Mouse (Mus musculus): ENCODE results near the gene Bcl2a1b. TPM values are rescaled to one million over a fixed set of nuclear protein-coding genes. Genes with fewer than 3 reads are reported as not detected.
"Not testable (repeated sequence)": the region's sequence is repeated elsewhere in the genome, so short reads cannot be mapped to it uniquely, and the experiment has no call there.

Gene Bcl2a1b
- total RNA-seq, 2 experiments from 2014 or later, result not detected

DNA sequence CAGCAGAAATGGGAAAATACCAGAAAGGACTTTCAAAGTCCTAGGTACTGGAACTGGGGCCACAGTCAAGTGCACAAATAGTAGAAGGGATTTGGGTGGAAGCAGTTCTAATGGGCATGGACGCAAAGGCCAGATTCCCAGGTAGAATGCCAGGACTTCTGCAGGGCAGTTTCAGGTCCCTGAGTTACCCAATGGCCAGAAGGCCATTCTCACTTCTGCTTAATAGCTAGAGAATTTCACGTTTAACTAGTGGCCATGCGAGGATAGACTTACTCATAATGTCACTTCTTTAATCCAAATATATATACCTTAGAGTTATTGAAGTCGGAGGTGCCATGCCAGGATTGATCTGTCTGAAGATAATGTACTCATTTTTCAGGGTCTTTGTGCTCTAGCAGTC lies 38.1 kb downstream of the Bcl2a1b start:
- ATAC-seq (replicated peaks; ENCODE audit: low FRiP score, low TSS enrichment, poor library complexity, severe bottlenecking), result not testable (repeated sequence)

DNA sequence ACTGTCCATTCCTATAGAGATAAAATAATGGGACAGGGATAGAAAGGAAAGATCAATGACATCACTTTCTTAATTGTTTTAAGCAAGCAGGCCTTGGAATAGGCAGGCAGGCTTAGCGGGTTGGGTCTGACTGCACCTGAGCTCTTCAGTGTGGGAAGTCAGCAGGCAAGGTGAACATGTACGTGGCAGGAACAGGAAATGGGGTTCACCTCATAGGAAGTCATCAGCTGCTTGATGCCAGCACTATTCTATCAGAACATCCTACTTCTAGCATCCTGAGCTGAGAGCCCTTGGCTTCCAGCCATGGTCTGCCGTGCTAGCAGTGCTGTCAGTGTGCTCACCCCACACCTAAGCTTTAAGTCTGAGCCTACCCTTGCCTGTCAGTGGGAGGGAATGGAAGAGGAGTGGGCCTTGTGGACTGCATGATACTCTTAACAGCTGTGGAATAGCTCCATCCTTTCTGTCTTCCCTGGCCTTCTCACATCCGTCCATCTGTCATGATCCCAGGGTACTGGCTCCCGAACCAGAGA lies 40.0 kb downstream of the Bcl2a1b start:
- ATAC-seq (replicated peaks; ENCODE audit: low FRiP score, low TSS enrichment, poor library complexity, severe bottlenecking), result not testable (repeated sequence)

DNA sequence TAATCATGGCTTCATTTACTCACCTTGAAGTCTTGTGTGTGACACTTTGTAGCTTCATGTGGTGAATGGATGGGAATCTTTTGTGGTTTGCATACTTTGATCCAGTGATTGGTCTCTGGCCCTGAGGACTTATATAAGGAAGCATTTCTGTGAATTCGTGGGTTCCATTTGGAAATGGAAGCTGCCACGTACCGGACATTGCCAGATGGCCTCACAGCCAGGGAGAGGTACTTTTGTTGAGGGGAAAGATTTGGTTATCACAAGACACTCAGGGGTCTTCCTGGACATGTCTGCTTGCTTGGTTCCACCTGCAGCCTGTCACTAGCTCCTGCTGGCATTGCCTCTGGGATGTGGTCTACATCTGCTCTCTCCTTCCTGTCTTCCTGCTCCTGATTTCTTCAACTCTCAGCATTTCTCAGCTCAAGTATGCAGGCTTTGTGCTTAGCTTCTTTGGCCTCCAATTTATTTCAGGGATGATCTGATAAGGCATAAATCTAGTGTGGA lies 41.6 kb downstream of the Bcl2a1b start:
- not testable (repeated sequence) for ATAC-seq (replicated peaks; ENCODE audit: low FRiP score, low TSS enrichment, poor library complexity, severe bottlenecking)

DNA sequence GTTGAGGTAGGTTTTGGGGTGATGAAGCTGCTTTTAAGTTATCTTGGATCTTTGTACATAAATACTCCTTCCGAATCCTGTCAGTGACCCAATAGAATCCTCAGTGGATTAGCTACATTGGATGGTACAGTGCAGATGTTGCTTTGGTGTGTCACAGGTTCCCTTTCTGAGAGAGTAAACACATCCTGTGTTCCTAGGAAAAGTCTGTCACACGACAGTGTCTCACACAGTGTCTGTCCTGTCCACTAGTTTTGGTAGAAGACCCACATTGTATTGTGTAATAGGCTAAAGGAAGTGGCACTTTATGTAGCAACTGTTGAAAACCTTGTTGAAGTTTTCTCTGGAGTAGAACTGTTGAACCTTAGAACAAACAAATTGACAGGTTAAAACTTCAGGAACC lies 54.4 kb downstream of the Bcl2a1b start:
- ATAC-seq (replicated peaks; ENCODE audit: low FRiP score, low TSS enrichment, poor library complexity, severe bottlenecking), result no peak

- no peak for ATAC-seq (replicated peaks; ENCODE audit: low FRiP score, low TSS enrichment, poor library complexity, severe bottlenecking)
These were observed 57.7 kb downstream of the Bcl2a1b start for GRCm38 (mm10) chr9:89256556-89257335.

Other genes starting within 250 kb of the Bcl2a1b start
- gene Bcl2a1a, start 242.3 kb upstream of the Bcl2a1b start, total RNA-seq (2014; fragmentation: Nextera tagmentation), result not detected in 2 replicates
- gene Bcl2a1a, start 242.3 kb upstream of the Bcl2a1b start, total RNA-seq (2017), result not detected in 2 replicates
- not detected in 2 replicates for gene Trim43b, start 106.4 kb upstream of the Bcl2a1b start, total RNA-seq (2014; fragmentation: Nextera tagmentation)
- gene Trim43b, start 106.4 kb upstream of the Bcl2a1b start, total RNA-seq (2017), result not detected in 2 replicates
- 4.7 TPM in 1 of 2 replicates, not detected in the other for gene Gm29094, start 170 bp downstream of the Bcl2a1b start, total RNA-seq (2014; fragmentation: Nextera tagmentation)
- gene Gm29094, start 170 bp downstream of the Bcl2a1b start, total RNA-seq (2017), result not detected in 2 replicates
- 3.7 and 41.5 TPM in 2 replicates for gene Mthfs, start 11.5 kb downstream of the Bcl2a1b start, total RNA-seq (2014; fragmentation: Nextera tagmentation)
- 8.1 and 26.7 TPM in 2 replicates for gene Mthfs, start 11.5 kb downstream of the Bcl2a1b start, total RNA-seq (2017)